Mouse (Mus musculus) kidney, adult 2 months (tissue): ENCODE data around the gene Bpifc. TPM values are rescaled to one million over a fixed set of nuclear protein-coding genes. Genes with fewer than 3 reads are reported as not detected.

Experiments
- DNase-seq: peaks from one replicate; pipeline ENCODE4 v3.0.0; 2021
- H3K27ac ChIP-seq: fragments of 200-500 bp; 2 replicates; pipeline ENCODE4 v1.5.1; 2012; ENCODE audit warnings: low read depth, low read length, control low read depth, inconsistent platforms; ENCODE audit not compliant: insufficient read depth
- H3K27me3 ChIP-seq: fragments of 200-500 bp; replicated peaks from 2 replicates; pipeline ENCODE4 v1.6.1; 2012; ENCODE audit warnings: mild to moderate bottlenecking, moderate library complexity, low read length, inconsistent platforms; ENCODE audit not compliant: control insufficient read depth, insufficient read depth
- H3K36me3 ChIP-seq: fragments of 200-500 bp; 2 replicates; pipeline ENCODE4 v1.6.1; 2012; ENCODE audit warnings: mild to moderate bottlenecking, moderate library complexity, low read length, inconsistent platforms; ENCODE audit not compliant: control insufficient read depth, insufficient read depth
- H3K4me1 ChIP-seq: fragments of 200-500 bp; 2 replicates; pipeline ENCODE4 v1.6.1; 2011; ENCODE audit warnings: low read length; ENCODE audit not compliant: control insufficient read depth, insufficient read depth
- H3K4me3 ChIP-seq: fragments of 200-500 bp; 2 replicates; pipeline ENCODE4 v1.5.1; 2011; ENCODE audit warnings: mild to moderate bottlenecking, low read depth, low read length, control low read depth; ENCODE audit not compliant: insufficient read depth
- CTCF ChIP-seq: fragments of 200-500 bp; conservative IDR thresholded peaks from 2 replicates; pipeline ENCODE4 v1.5.1; 2011; ENCODE audit warnings: low read depth, mild to moderate bottlenecking, control low read depth, low read length, moderate library complexity, mixed read lengths; ENCODE audit not compliant: insufficient read depth, insufficient read length
- POLR2A ChIP-seq: fragments of 200-500 bp; IDR thresholded peaks from one replicate; pipeline ENCODE4 v1.6.1; 2011; ENCODE audit warnings: low read depth, low read length, control low read depth
- WGBS: fragments of 180-500 bp; shearing (Covaris S2); methylation state at CpG from one replicate; pipeline ENCODE4 v1.1.7; 2018; 5-methylcytosine and 5-hydroxymethylcytosine counted together
- polyA plus RNA-seq: library from polyadenylated mRNA; depleted of rRNA; stranded (reverse); fragments of >200 nt; gene quantifications from 2 replicates; pipeline ENCODE4 v1.2.3, GENCODE M21; 2012; rRNA removed

The Bpifc gene
- polyA plus RNA-seq, 1 experiment = 0.11 TPM

DNA sequence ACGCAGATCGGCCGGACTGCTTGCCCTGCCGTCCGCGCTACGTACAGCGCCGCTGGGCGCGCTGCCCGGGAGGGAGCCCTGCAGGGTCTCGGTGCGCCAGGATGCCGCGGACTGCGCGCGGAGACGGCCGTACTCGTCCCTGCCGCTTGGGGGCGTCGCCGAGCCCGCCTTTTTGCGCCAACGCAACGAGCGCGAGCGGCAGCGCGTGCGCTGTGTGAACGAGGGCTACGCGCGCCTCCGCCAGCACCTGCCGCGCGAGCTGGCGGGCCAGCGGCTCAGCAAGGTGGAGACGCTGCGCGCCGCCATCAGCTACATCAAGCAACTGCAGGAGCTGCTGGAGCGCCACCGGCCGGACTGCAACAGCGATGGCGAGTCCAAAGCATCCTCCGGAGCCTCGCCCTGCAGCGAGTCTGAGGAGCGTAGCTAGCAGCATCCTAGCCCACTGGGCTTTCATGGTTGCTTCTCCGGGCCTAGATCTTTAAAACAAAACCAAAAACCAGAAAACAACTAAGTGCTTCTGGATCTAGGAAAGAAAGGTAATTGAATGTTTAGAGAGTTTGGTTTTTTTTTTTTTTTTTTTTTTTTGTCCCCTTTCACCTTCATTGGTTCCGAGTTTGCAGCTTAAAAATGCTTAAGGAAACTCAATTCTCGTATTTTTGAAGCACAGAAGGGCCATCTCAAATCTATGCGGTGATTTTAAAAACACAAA lies 83.0 kb downstream of the Bpifc start:
- Histone ChIP-seq H3K27me3 (no peaks in the 10 kb centered on the region), H3K27ac (no peak overlapping the region), H3K36me3 (no peaks in the 10 kb centered on the region), H3K4me1 (peaks cover 4% of the 10 kb centered on the region; the same call in 1 of the 2 replicates), H3K4me3 (peak overlapping the region; percentile 42)
- TF ChIP-seq CTCF = no peak; the same call in 1 of the 2 replicates
- TF ChIP-seq POLR2A = no peak
- 1% methylated on average over 63 of the region's 63 CpGs for WGBS
- peak; percentile 77 for DNase-seq

GRCm38 (mm10) chr10:85927676-85928445 lies 83.8 kb downstream of the Bpifc start, which contains the start of gene Ascl4:
Gene Ascl4 (plus strand): TSS chr10:85927681.
- DNase-seq = peak; percentile 45
- WGBS = 1% methylated on average over 23 of the region's 23 CpGs
- H3K27me3 ChIP-seq = no peaks in the 10 kb centered on the region
- no peak for TF ChIP-seq CTCF
- TF ChIP-seq POLR2A = no peak
- H3K4me3 ChIP-seq = peak within 1 kb of the TSS; percentile 42
- no peaks in the 10 kb centered on the region for H3K36me3 ChIP-seq
- peak within 1 kb of the TSS; percentile 19; the same call in 1 of the 2 replicates for H3K27ac ChIP-seq
- peaks cover 4% of the 10 kb centered on the region; the same call in 1 of the 2 replicates for H3K4me1 ChIP-seq

- TF ChIP-seq POLR2A = no peak
- TF ChIP-seq CTCF = 0 out of 2 replicates have a peak, but pooled peaks have one; percentile 1
- Histone ChIP-seq H3K27me3 (no peaks in the 10 kb centered on the region; the same call in 1 of the 2 replicates), H3K27ac (peak within 1 kb of the TSS; percentile 18; the same call in 1 of the 2 replicates), H3K4me1 (peaks cover 6% of the 10 kb centered on the region; the same call in 1 of the 2 replicates), H3K4me3 (peak within 1 kb of the TSS; percentile 98), H3K36me3 (no peaks in the 10 kb centered on the region)
- WGBS = under 1% methylated on average over 90 of the region's 90 CpGs
- DNase-seq = peak; percentile 99
These were observed 95.0 kb downstream of the Bpifc start, which contains the start of gene Prdm4 for GRCm38 (mm10) chr10:85916498-85917309. Gene Prdm4 (minus strand): TSS chr10:85917142.

Other genes with a start within 250 kb of the Bpifc start
- 7.6 and 8.7 TPM in 2 replicates for gene Pwp1, start 182.4 kb downstream of the Bpifc start, polyA plus RNA-seq
- 15.4 and 19.8 TPM in 2 replicates for gene Prdm4, start 94.8 kb downstream of the Bpifc start, polyA plus RNA-seq
- gene Ascl4, start 84.2 kb downstream of the Bpifc start, polyA plus RNA-seq = 0.33 and 0.36 TPM in 2 replicates
- 63.6 and 80.4 TPM in 2 replicates for gene Rtcb, start 54.1 kb downstream of the Bpifc start, polyA plus RNA-seq
- 81.5 and 81.6 TPM in 2 replicates for gene Fbxo7, start 10.1 kb upstream of the Bpifc start, polyA plus RNA-seq